Mouse (Mus musculus): ENCODE data around the gene Rasgrp1. TPM values are rescaled to one million over a fixed set of nuclear protein-coding genes. Genes with fewer than 3 reads are reported as not detected.

Rasgrp1 gene
- polyA plus RNA-seq (2012; rRNA removed), result 1.7 and 2.9 TPM in 2 replicates

DNA sequence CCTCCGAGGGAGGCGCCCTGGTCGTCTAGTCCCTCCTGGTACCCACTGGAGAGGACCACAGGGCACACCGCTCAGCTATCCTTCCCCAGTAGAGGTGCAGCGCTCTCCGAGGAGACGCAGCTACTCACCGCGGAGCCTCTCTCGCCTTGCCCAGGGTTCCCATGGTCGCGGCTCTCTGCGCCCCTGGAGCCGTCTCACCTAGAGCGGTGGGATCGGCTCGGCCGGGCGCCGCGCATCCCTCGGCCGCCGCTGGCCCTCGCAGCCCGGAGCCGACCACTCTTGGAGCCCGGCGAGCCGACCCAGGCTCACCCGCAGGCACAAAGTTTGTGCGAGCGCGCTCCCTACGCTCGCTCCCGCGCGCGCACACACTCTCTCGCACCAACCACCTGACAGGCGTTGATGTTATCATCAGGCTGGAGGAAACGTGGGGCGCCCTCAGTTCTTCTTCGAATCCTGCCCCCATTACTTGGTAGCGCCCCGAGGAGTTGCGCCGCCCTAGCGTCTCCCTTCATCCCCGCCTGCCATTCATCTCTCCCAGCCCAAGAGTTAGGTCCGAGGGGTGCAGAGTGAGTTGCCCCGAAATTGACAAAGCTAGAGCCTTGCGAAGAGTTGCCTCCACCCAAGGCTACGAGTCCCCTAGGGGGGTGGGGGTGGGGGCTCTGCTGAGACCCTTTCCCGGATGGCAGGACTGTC lies at the start of gene Rasgrp1:
Gene Rasgrp1, minus strand, starts transcription at position 455 of the 693 bp plus-strand sequence.
- no peak for DNase-seq (ENCODE audit: low read depth, low spot score)
- WGBS, result 3% methylated on average over 56 of the region's 56 CpGs

DNA sequence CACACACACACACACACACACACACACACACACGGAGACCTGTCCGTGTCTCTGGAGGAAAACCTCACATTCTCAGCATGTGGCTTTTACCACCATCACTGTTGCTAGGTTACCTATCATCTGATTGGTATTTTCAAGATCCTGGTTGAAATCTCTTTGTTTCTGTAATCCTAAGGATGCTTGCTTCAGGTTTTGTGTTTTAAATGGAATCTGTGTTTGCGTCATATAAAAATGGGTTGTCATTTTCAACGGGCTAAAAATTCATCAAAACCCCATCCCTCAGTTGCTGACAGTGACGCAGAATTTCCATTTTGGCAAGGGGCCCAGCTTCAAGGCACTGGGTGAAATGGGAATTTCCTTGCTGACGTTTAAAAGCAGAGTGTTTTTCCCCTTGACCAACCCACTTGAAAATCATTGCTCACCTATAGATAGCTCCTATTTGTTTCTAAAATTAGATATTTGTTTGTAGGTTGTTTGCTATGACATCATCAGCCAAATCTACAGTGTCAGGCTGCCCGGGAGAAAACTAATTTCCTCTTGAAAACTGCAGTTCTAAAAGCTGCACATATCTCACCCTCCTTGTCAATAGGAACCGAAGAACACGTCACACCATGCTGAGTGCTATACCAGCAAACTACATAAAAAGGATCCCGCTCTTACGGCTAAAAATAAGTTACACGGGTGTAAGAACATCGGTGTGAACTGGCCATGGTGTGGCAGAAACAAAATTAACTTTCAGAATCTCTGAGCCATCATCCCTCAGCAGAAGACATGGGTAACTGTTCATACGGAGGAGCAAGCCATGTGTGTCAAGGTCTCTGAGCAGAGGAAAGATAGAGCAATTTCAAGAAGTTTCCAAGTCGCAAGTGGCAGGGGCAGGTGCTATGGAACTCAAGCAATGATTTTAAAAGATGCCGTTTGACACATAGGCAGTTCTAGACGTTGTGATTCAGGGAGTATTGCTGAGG lies 47.4 kb upstream of the Rasgrp1 start:
- 73% methylated on average over 17 of the region's 17 CpGs for WGBS

DNA sequence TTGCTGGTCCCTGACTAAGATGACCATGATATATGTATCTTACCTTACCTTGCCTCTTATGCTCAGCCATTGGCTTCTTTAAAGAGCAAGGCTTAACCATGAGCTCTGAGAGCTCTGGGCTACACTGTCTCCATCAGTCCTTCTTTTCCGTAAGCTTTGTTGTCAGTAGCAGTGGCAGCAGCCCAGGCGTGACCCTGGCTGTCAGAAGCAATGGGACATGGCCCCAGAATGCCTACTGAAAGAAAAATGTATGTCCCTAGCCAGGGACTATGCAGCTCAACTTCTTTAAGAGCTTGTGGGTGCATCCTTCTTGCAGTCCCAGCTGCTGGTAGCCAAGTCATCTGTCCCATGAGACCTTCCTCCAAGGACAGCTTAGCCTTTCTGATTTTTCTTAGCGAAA lies 46.7 kb upstream of the Rasgrp1 start:
- DNase-seq (ENCODE audit: low read depth, low spot score), result no peak
- 88% methylated on average over 3 of the region's 3 CpGs for WGBS

More for the DNA sequence above, 47.4 kb upstream of the Rasgrp1 start:
- no peak for DNase-seq (ENCODE audit: low read depth, low spot score)

DNA sequence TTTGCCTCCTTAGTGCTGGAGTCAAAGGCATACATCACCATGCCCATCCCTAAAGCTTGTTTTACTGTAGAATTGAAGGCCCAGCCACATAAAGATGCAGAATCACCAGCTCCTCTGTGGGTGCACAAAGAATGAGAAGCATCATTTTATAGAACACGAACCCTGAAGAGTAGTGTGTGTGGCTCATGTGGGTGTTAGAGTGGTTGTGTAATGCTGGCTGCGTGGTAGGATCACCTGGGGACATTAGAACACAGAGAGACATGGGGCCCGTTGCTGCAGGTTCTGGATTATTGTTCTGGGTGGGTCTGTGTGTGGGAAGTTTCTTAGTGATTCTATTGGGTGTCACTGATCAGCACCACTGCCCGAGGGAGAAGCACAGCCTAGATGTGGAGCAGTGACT lies 45.3 kb upstream of the Rasgrp1 start:
- no peak for DNase-seq (ENCODE audit: low read depth, low spot score)
- WGBS, result 80% methylated on average over 4 of the region's 4 CpGs

DNA sequence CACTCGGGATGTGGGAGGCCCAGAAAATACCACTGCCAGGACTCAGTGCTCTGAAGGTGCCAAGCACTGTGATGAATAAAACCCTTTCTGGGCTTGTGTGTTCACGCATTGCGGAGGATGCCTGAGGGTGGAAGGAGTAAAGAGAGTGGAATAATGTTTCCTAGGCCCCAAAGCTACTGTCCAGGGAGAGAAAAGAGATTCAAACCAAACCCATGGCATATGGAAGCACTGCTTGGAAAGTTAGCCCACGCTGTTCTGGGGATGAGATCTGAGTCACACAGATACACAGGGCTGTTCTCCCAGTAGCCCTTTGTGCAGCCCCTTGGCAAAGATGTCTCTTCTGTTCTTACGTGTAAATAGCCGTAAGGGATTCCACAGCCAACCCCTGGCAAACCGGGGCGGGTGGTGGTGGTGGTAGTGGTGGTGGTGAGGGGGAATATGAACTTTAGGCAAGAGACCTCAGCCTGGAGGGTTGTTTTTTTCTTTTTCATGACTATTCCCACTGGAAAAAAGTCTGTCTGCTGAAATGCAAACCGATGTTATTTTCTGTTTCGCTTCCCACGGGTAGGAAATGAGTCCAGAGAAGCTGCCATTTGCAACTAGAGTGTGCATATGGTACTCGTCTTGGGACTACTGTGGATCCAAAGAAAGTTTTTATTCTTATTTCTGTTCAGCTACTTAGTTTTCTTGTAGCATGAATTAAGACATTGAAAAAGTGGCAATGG lies 44.3 kb upstream of the Rasgrp1 start:
- 81% methylated on average over 12 of the region's 12 CpGs for WGBS
- DNase-seq (ENCODE audit: low read depth, low spot score), result no peak

DNA sequence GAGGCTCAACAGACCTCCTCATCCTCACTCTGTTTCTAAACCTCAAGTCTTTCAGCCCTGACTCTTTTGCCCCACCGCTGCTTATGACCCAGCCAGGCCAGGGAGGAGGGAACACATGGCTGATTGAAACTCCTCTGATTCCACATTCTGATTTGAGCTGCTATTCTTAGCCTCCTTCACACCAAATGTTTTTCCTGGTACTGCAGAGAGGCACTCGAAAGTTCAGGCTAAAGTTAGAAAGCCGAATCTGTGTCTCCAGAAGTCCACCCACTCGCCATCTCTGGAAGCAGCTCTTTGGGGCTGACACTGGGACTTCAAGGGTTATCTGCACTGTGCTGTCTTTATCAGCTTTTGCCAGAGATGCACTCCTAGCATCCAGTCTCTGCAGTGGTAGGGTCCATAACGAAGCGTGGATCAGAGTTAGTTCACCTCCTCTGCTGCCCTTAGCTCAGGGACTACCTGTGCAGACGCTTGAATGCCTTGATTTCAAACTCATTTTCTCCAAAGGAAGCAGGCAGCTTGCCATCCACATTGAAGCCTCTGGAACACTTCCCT lies 43.3 kb upstream of the Rasgrp1 start:
- DNase-seq (ENCODE audit: low read depth, low spot score), result no peak
- WGBS, result 64% methylated on average over 7 of the region's 7 CpGs

DNA sequence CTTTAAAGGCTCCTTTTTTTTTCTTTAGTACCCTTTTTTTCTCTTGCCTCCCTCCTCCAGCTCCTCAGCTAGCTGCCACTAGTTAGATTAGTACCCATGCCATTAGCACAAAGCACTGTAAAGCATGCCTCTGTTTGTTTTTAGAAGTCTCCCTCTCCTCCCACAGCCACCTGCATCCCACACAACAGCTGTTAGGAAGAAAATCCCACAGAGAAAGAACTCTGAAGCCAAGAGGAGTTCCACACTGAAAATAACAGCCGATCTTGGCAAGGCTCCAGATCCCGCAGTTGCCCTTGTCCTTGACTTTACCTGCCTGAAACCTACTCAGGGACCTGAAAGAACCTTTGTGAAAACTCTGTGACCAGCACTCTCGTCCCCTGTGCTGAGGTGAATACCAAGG lies 38.5 kb upstream of the Rasgrp1 start:
- DNase-seq (ENCODE audit: low read depth, low spot score), result no peak
- 35% methylated on average over 3 of the region's 3 CpGs for WGBS

DNA sequence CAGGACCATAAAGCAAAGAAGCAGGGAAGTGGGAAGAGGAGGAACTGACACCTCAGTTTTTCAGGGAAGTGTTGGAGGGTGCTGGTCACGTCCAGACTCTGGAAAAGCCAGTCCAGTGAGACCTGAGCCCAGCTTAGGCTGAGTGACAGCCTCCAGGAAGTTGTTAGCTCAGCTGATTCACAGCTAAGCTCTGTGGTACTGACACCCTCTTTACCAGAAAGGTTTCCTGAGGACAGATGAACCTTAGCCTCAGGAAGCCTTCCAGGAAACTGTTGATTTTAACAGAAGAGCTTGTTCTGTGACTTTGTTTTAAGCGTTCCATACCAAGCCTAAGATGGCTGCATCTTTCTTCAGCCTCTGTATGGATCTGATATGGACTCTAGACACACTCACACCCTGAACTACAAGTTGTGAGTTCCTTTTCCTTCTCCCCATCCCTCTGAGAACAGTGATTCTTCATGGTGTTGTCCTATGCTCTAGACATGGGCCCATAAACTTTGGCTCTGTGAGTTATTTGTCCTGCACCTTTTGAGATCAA lies 31.6 kb upstream of the Rasgrp1 start:
- DNase-seq (ENCODE audit: low read depth, low spot score), result no peak
- 25% methylated on average over 2 of the region's 2 CpGs for WGBS

DNA sequence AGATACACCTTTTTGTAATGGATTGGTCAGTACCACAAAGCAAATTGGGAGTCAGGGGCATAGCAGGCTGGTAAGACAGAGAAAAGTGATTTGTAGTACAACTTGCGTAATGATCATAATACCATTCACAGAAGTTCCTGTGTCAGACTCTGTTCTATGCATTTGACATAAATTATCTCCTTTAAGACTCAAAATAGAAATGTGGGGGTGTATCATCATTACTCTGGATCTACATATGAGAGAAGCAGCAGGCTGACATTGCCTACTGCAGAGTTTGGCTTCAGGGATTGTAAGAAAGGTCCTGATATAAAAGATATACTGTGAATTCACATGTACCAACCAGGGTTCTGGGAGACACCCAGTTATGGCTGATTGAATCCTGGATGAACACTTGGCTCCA lies 28.9 kb upstream of the Rasgrp1 start:
- DNase-seq (ENCODE audit: low read depth, low spot score), result no peak
- 93% methylated on average over 1 of the region's 1 CpGs for WGBS

DNA sequence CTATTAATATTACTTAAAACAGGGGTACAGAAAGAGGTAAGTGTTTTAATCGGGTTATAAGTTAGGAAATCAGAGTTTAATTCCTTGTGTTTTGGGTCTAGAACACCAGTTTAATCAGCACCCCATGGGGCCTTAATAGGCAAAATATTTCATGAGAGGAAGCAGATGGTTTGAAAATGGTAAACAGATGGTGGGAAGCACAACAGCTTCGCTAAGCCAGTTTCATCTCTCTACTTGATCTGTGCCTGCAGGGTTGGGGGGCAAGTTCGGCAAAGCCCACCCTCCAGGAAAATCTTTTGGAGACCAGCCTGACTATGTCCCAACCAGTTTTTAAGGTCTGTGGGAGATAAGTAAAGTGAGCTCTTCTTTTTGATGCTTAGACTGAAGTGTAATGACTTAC lies 23.7 kb upstream of the Rasgrp1 start:
- DNase-seq (ENCODE audit: low read depth, low spot score), result no peak
- 76% methylated on average over 3 of the region's 3 CpGs for WGBS

DNA sequence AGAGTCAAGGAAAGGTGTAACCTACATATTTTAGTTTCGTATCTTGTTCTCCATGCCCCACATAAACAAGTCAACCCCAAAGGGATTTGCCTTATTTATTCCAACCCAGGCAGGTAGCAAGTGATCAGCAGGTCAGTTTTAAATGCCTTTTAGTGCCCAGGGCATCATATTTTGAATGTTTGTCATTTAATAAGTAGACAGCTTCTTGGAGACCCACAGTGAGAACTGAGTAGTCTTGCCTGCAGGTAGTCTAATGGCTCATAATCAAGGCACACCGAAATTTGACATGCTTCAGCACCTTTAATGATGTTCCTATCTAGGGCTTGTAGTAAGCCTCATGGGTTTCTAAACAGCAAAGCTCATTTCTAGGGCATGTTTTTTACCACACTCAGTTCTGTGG lies 21.3 kb upstream of the Rasgrp1 start:
- DNase-seq (ENCODE audit: low read depth, low spot score), result no peak
- WGBS, result 91% methylated on average over 2 of the region's 2 CpGs

DNA sequence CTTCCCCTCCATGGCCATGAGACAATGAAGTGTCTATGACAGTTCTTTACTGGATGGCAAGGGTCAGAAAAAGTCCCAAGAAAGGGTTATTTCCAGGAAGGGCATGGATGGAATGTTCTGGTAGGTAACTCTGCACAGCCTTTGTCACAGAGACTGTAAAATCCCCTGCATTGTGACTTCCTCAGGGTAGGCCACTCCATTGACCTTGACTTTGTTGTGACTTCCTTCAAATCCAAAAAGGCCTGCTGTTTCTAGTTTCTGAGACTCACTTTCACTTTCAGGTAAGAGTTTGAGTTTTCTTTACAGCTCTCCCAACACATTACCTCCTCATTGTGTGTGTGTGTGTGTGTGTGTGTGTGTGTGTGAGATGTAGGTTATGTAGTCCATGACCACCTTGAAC lies 15.1 kb upstream of the Rasgrp1 start:
- no peak for DNase-seq (ENCODE audit: low read depth, low spot score)

DNA sequence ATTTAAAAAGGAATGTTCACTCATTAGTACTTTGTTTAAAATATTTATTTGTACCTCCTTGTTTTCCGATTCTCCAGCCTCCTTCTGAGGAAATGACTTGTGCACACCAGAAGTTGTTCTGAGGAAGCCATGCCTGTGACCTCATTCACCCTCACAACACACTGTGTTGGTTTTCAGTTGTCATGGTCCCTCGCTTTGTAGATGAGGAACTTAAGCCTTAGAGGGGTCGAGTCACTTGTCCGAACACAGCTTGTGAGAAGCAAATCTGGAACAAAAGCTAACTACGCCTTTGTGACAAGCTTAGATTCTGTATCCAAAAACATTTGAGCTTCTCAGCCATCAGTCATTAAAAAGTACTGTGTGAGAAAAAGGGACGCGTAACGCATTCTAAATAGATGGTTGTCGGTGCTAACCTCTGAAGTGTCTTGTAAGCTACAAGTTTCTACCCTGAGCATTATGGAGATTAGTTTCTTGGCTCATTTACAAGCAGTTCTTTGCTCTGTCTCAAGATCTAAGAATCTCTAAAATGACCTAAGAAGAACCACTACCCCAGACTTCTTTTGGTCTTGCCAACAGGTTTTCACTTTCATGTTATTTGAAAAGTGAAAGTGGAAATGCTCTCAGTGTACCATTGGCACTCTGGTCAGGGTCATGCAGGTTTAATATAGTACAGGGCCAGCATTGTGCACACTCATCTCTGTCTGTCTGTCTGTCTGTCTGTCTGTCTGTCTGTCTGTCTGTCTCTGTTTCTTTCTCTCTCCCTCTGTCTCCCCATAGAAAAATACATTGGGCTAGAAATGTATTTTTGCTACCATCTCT lies 9.7 kb upstream of the Rasgrp1 start:
- 76% methylated on average over 9 of the region's 9 CpGs for WGBS
- DNase-seq (ENCODE audit: low read depth, low spot score), result no peak

DNA sequence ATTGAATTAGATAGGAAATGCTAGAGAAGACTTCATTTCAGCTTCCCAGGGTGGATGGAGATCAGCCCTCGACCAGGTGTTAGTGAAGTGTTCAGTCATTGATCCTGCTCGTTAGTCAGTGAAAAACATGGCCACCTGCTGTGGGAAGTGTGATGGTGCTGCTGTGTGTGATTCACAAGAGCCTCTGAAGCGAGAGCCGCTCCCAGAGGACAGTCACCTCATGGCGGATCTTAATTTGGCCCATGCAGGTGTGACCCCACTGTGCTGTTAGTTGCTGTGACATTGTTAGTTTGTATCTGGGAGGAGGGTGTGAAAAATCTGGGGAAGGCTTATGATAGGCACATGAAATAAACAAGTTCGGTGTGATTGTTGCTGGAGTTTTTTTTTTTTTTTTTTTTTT lies 7.3 kb upstream of the Rasgrp1 start:
- no peak for DNase-seq (ENCODE audit: low read depth, low spot score)
- 61% methylated on average over 6 of the region's 6 CpGs for WGBS

DNA sequence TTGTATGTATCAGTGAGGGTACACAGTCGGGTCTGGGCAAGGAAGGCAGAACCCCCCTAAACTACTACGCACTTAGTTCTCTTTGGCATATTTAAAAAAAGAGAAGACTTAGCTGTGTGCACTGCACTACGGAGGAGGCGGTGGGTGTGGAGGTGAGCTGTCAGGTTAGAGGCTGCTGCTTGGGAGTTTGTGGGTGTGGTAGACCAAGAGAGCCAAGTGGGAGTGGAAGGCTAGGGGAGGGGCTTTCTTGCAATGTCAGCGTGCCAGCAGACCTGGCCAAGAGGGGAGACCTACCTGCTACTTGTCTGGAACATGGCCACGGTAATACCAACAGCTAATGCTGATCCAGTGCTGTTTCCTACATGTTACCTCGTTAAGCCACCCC lies 431 bp upstream of the Rasgrp1 start:
- 20% methylated on average over 7 of the region's 7 CpGs for WGBS
- no peak for DNase-seq (ENCODE audit: low read depth, low spot score)

DNA sequence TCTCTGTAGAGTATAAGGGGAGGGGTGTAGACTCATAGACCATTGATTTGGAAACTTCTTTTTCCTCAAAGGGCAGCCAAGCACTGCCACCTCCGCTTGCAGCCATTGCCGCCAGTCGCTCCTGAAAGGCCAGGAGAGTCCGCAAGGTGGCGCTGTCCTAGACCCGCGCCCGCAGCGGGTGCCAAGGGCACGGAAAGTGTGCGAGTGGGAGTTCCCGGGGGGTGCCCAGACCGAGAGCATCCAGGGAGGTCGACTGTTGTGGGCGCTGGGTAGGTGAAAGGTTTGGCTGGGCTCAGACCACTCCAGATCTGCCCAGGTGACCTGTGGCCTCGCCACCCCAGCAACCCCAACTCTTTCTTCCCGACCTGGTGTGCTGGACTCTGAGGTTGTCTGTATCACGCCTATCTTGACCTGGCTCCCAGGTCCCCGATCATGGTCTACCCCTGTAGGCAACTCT lies 683 bp downstream of the Rasgrp1 start:
- DNase-seq (ENCODE audit: low read depth, low spot score), result no peak
- WGBS, result 4% methylated on average over 19 of the region's 19 CpGs

DNA sequence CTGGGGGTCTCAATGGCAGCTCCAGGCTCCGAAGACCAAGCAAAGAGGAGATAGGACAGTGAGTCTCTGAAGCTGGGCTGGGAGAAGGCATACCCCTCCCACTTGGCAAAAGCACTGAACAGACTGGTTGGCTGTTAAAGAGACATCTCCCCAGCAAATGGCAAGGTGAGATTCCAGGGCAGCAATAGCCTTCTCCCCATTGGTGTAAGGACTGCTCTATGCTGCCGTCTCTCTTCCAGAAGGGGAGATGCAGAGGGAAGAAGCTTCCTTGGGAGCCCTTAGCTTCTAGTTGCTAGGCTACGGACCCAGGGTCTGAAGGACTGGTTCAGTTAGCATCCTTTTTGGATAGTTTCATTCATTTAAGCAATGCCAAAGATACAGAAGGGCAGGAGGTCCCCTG lies 4.3 kb downstream of the Rasgrp1 start:
- no peak for DNase-seq (ENCODE audit: low read depth, low spot score)
- WGBS, result 63% methylated on average over 3 of the region's 3 CpGs

DNA sequence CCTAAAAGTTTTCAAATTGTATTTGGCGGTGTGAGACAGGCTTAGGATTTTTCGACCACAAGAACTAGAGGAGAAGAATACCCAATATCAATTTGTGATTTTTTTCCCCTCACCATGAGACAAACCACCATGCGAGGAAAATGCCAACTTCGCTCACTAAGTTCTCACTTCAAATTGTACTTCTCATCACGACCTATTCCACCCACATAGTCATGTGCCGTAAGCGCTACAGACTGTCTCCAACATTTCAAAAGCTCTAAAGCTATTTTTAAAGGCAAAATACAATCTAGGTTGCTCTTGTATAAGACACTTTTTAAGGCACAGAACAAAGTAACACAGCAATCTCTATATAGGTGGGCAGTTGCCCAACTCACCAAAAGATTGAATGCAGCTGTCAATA lies 4.9 kb downstream of the Rasgrp1 start:
- DNase-seq (ENCODE audit: low read depth, low spot score), result no peak
- 92% methylated on average over 7 of the region's 7 CpGs for WGBS
